In genomic region chr17:17345374-17346183, GRCm38 (mm10) we compare ENCODE assay signal across 8 mouse cellular contexts. TPM values are rescaled to one million over a fixed set of nuclear protein-coding genes. Genes with fewer than 3 reads are reported as not detected.
DNase-seq lines count a peak whose midpoint lies in the region; ATAC-seq and TF ChIP-seq lines count a peak whose summit lies in the region.
"Not testable (repeated sequence)": the region's sequence is repeated elsewhere in the genome, so short reads cannot be mapped to it uniquely, and the experiment has no call there.

No protein-coding gene starts in this region.

- H3K4me3 ChIP-seq in bone marrow macrophage, adult 2 months (ENCODE audit: insufficient read depth, low read length), result peak overlapping the region; percentile 33
- peak overlapping the region; percentile 29 for H3K4me3 ChIP-seq in embryonic facial prominence, embryonic 14.5 days (ENCODE audit: low read depth, low read length)
- peak overlapping the region; percentile 55 for H3K4me3 ChIP-seq in gastrocnemius, adult 2 months
- peak overlapping the region; percentile 27 for H3K4me3 ChIP-seq in hindbrain, embryonic 14.5 days (replicated peaks; ENCODE audit: low read length)
- peak overlapping the region; percentile 24 for H3K4me3 ChIP-seq in lung, embryonic 14.5 days (ENCODE audit: low read depth, low read length)
- peak overlapping the region; percentile 34 for H3K4me3 ChIP-seq in midbrain, embryonic 16.5 days (ENCODE audit: low read depth, low read length)
- peak overlapping the region; percentile 51 for H3K4me3 ChIP-seq in small intestine, adult 2 months (ENCODE audit: low read depth, low read length)

- H3K4me1 ChIP-seq in bone marrow macrophage, adult 2 months (ENCODE audit: control insufficient read depth, insufficient read depth, low read length); embryonic facial prominence, embryonic 14.5 days (ENCODE audit: control insufficient read depth, insufficient read depth, low read length); hindbrain, embryonic 14.5 days (replicated peaks; ENCODE audit: control insufficient read depth, insufficient read depth, low read length); lung, embryonic 14.5 days (ENCODE audit: insufficient read depth); midbrain, embryonic 16.5 days (ENCODE audit: control insufficient read depth, insufficient read depth, low read length); small intestine, adult 2 months (ENCODE audit: control insufficient read depth, insufficient read depth, insufficient read length, low read length): not testable (repeated sequence)

- not testable (repeated sequence) for TF ChIP-seq CTCF in bone marrow macrophage, adult 2 months (IDR thresholded peaks at IDR 0.05; ENCODE audit: low read depth, low read length); gastrocnemius, adult 2 months (IDR thresholded peaks at IDR 0.05); small intestine, adult 2 months (IDR thresholded peaks at IDR 0.05; ENCODE audit: extremely low read depth, insufficient read length, insufficient replicate concordance, low read depth, low read length)
- 0 out of 2 replicates have a peak, but pooled peaks have one; percentile 14 for TF ChIP-seq CTCF in lung, embryonic 14.5 days (IDR thresholded peaks at IDR 0.05; ENCODE audit: low read depth)

- H3K9me3 ChIP-seq in embryonic facial prominence, embryonic 14.5 days (ENCODE audit: control insufficient read depth, low read length); hindbrain, embryonic 14.5 days (ENCODE audit: control insufficient read depth, low read length); lung, embryonic 14.5 days (ENCODE audit: low read depth, low read length); midbrain, embryonic 16.5 days (replicated peaks; ENCODE audit: control insufficient read depth, low read length, poor library complexity, severe bottlenecking): not testable (repeated sequence)

- not testable (repeated sequence) for TF ChIP-seq POLR2A in bone marrow macrophage, adult 2 months (IDR thresholded peaks at IDR 0.05; ENCODE audit: borderline replicate concordance, low read depth, low read length); small intestine, adult 2 months (IDR thresholded peaks at IDR 0.05; ENCODE audit: low read depth, low read length)

- not testable (repeated sequence) for H3K36me3 ChIP-seq in embryonic facial prominence, embryonic 14.5 days (ENCODE audit: control insufficient read depth, insufficient read depth, low read length); hindbrain, embryonic 14.5 days (replicated peaks; ENCODE audit: control insufficient read depth, insufficient read depth); lung, embryonic 14.5 days (ENCODE audit: insufficient read depth); midbrain, embryonic 16.5 days (ENCODE audit: control insufficient read depth, insufficient read depth, low read length); small intestine, adult 2 months (ENCODE audit: control insufficient read depth, insufficient read depth, low read length)

- not testable (repeated sequence) for H3K27me3 ChIP-seq in embryonic facial prominence, embryonic 14.5 days (replicated peaks; ENCODE audit: control insufficient read depth, insufficient read depth, low read length); hindbrain, embryonic 14.5 days (ENCODE audit: control insufficient read depth, insufficient read depth, low read length); lung, embryonic 14.5 days (ENCODE audit: insufficient read depth, low read length); midbrain, embryonic 16.5 days (ENCODE audit: control insufficient read depth, insufficient read depth, low read depth, low read length); small intestine, adult 2 months (ENCODE audit: control insufficient read depth, insufficient read depth, low read length)

- H3K9ac ChIP-seq in embryonic facial prominence, embryonic 14.5 days (ENCODE audit: low read depth, low read length), result peak overlapping the region; percentile 34; the same call in 1 of the 2 replicates
- H3K9ac ChIP-seq in hindbrain, embryonic 14.5 days, result peak overlapping the region; percentile 45
- not testable (repeated sequence) for H3K9ac ChIP-seq in lung, embryonic 14.5 days
- peak overlapping the region; percentile 30; the same call in 1 of the 2 replicates for H3K9ac ChIP-seq in midbrain, embryonic 16.5 days (ENCODE audit: low read depth, low read length)

- not testable (repeated sequence) for H3K27ac ChIP-seq in bone marrow macrophage, adult 2 months (ENCODE audit: insufficient read depth, low read depth, low read length); embryonic facial prominence, embryonic 14.5 days (replicated peaks; ENCODE audit: low read depth, low read length); gastrocnemius, adult 2 months; hindbrain, embryonic 14.5 days; lung, embryonic 14.5 days (ENCODE audit: low read depth); midbrain, embryonic 16.5 days (ENCODE audit: low read length); small intestine, adult 2 months (ENCODE audit: insufficient read depth, low read depth, low read length)

- DNase-seq in embryonic facial prominence, embryonic 14.5 days (ENCODE audit: low spot score); gastrocnemius, adult 2 months; hindbrain, embryonic 14.5 days (ENCODE audit: low spot score); lung, embryonic 14.5 days: not testable (repeated sequence)
- DNase-seq in left cerebral cortex, postnatal 36 days (ENCODE audit: low spot score in 2 of 2), result peak; percentile 3 to 6

- intact Hi-C loops in gastrocnemius, adult 2 months (cut with DNase I); left cerebral cortex, postnatal 36 days (cut with DNase I): not testable (repeated sequence)

- peak; percentile 63; the same call in 1 of the 2 replicates for ATAC-seq in embryonic facial prominence, embryonic 14.5 days (ENCODE audit: low read depth)
- ATAC-seq in hindbrain, embryonic 14.5 days (ENCODE audit: low FRiP score), result peak; percentile 75
- peak; percentile 78; the same call in 1 of the 2 replicates for ATAC-seq in lung, embryonic 14.5 days (ENCODE audit: insufficient read depth)
- ATAC-seq in midbrain, embryonic 16.5 days, result peak; percentile 90

- WGBS in embryonic facial prominence, embryonic 14.5 days, result 6% methylated on average over 16 of the region's 40 CpGs
- WGBS in hindbrain, embryonic 14.5 days, result 4% methylated on average over 26 of the region's 40 CpGs
- 3% methylated on average over 31 of the region's 40 CpGs for WGBS in lung, embryonic 14.5 days
- WGBS in midbrain, embryonic 16.5 days, result 3% methylated on average over 28 of the region's 40 CpGs
- WGBS in small intestine, adult 2 months, result 3% methylated on average over 36 of the region's 40 CpGs

- H3K4me2 ChIP-seq in embryonic facial prominence, embryonic 14.5 days (ENCODE audit: low read depth, low read length), result peak overlapping the region; percentile 52
- H3K4me2 ChIP-seq in hindbrain, embryonic 14.5 days (replicated peaks), result peak overlapping the region; percentile 58
- peak overlapping the region; percentile 54 for H3K4me2 ChIP-seq in lung, embryonic 14.5 days
- H3K4me2 ChIP-seq in midbrain, embryonic 16.5 days (ENCODE audit: low read length), result peak overlapping the region; percentile 56

RNA-seq across cellular contexts. Expression of gene Riok2, which starts 28.5 kb away (rescaled TPM):
- polyA plus RNA-seq in bone marrow macrophage, adult 2 months (2012; ENCODE audit: insufficient read depth, insufficient read length, missing spikeins), result 15.6 and 17.7 TPM in 2 replicates
- 26.0 and 26.5 TPM in 2 replicates for polyA plus RNA-seq in embryonic facial prominence, embryonic 14.5 days (2014; fragmentation: Nextera tagmentation; extraction: Ambion mirVana)
- 10 to 100 TPM; 12.1 to 14.6 TPM for total RNA-seq in gastrocnemius, adult 2 months (2021)
- polyA plus RNA-seq in hindbrain, embryonic 14.5 days (2014; fragmentation: Nextera tagmentation; extraction: Ambion mirVana), result 21.1 and 27.2 TPM in 2 replicates
- total RNA-seq in left cerebral cortex, postnatal 36 days (2021), result 10 to 100 TPM; 17.2 to 19.0 TPM
- 26.8 and 29.3 TPM in 2 replicates for polyA plus RNA-seq in lung, embryonic 14.5 days (2014; fragmentation: Nextera tagmentation; extraction: Ambion mirVana)
- polyA plus RNA-seq in midbrain, embryonic 16.5 days (2015; fragmentation: Nextera tagmentation; extraction: Ambion mirVana), result 21.6 and 24.9 TPM in 2 replicates
- 0.77 and 1.5 TPM in 2 replicates for polyA plus RNA-seq in small intestine, adult 2 months (2012; rRNA removed)

RNA-seq across cellular contexts. Expression of gene Lix1, which starts 56.9 kb away (rescaled TPM):
- not detected in 2 replicates for polyA plus RNA-seq in bone marrow macrophage, adult 2 months (2012; ENCODE audit: insufficient read depth, insufficient read length, missing spikeins)
- 9.3 and 11.8 TPM in 2 replicates for polyA plus RNA-seq in embryonic facial prominence, embryonic 14.5 days (2014; fragmentation: Nextera tagmentation; extraction: Ambion mirVana)
- total RNA-seq in gastrocnemius, adult 2 months (2021), result 1 to 10 TPM in 1 of 2 experiments, under 1 TPM in 1; 0.82 to 2.0 TPM
- 5.9 and 6.4 TPM in 2 replicates for polyA plus RNA-seq in hindbrain, embryonic 14.5 days (2014; fragmentation: Nextera tagmentation; extraction: Ambion mirVana)
- 10 to 100 TPM; 64.0 to 72.6 TPM for total RNA-seq in left cerebral cortex, postnatal 36 days (2021)
- polyA plus RNA-seq in lung, embryonic 14.5 days (2014; fragmentation: Nextera tagmentation; extraction: Ambion mirVana), result 0.26 and 0.60 TPM in 2 replicates
- polyA plus RNA-seq in midbrain, embryonic 16.5 days (2015; fragmentation: Nextera tagmentation; extraction: Ambion mirVana), result 9.6 and 10.2 TPM in 2 replicates
- not detected in 2 replicates for polyA plus RNA-seq in small intestine, adult 2 months (2012; rRNA removed)
